Mouse (Mus musculus): ENCODE results near the gene Rgs12.

GRCm38 (mm10) chr5:34902371-34902770 lies 46.9 kb upstream of the Rgs12 start:
- TF ChIP-seq ZNF384 (IDR thresholded peaks at IDR 0.05; ENCODE audit: low read depth, low read length) (no peak), MAFK (IDR thresholded peaks at IDR 0.05; ENCODE audit: insufficient read depth, low read depth, low read length) (no peak), CHD2 (IDR thresholded peaks at IDR 0.05; ENCODE audit: low read depth, low read length) (no peak), ZC3H11A (IDR thresholded peaks at IDR 0.05; ENCODE audit: borderline replicate concordance, low read depth, low read length) (no peak), HCFC1 (IDR thresholded peaks at IDR 0.05; ENCODE audit: borderline replicate concordance, insufficient read depth, low read length) (no peak)
